Comparison of ENCODE assay signal across 13 mouse cellular contexts in the genomic region with DNA sequence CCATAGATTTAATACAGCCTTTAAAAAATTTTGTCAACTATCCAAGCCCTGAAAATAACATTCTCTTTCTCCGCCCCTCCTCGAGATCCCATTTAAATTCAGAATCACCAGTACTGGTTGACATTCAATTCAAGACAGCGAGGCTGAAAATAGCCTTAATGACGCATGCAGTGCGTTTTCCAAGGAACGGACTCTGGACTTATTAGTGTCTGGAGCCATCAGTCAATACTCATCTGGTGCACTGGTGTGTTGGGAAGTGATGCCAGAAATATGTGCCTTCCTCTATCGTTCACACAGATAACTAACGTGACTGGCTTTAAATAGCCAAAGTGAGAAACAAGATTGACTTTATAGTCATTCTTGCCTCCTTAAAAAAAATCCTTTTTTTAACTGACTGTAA.
DNase-seq lines count a peak whose midpoint lies in the region; ATAC-seq and TF ChIP-seq lines count a peak whose summit lies in the region.
"Had no signal": no experiment of that assay in that cellular context is flagged by ENCODE, and none has a peak within 500 bp of the region (broad histone marks: within the 10 kb centered on the region; RNA-seq: fewer than 3 reads in every experiment).

No protein-coding gene starts in this region.

- no peaks in the 10 kb centered on the region for H3K9me3 ChIP-seq in heart, embryonic 10.5 days
- H3K9me3 ChIP-seq: embryonic facial prominence, embryonic 13.5 days had no signal

- no peak overlapping the region for H3K4me3 ChIP-seq in heart, embryonic 10.5 days
- no peak overlapping the region for H3K4me3 ChIP-seq in lung, adult 2 months (replicated peaks; ENCODE audit: extremely low read depth, low read depth, low read length)
- H3K4me3 ChIP-seq: embryonic facial prominence, embryonic 13.5 days had no signal

- TF ChIP-seq POLR2A in lung, adult 2 months (IDR thresholded peaks at IDR 0.05; ENCODE audit: borderline replicate concordance, extremely low read depth, low read depth, low read length): no peak

- DNase-seq in heart, adult 11 months: peak; percentile 91
- no peak for DNase-seq in heart, embryonic 10.5 days (ENCODE audit: low spot score)
- peak; percentile 12 for DNase-seq in lung, postnatal 10 days
- DNase-seq in lung, adult 2 months: no peak
- peak; percentile 42 to 70 for DNase-seq in heart, adult 9 months (ENCODE audit: low spot score in 2 of 2)
- peak; percentile 12 for DNase-seq in right cerebral cortex, postnatal 25 days
- DNase-seq: cerebellum, postnatal 14 days; kidney, postnatal 36 days; liver, postnatal 0 days; thymus, postnatal 14 days had no signal

- ATAC-seq in megakaryocyte progenitor cell, adult 5-6 weeks (replicated peaks; ENCODE audit: poor library complexity): no peak
- ATAC-seq: CD4-positive, CD25-positive, alpha-beta regulatory T cell, adult 4 months; liver, postnatal 0 days had no signal

- no peak for TF ChIP-seq CTCF in lung, adult 2 months (IDR thresholded peaks at IDR 0.05; ENCODE audit: insufficient read depth, low read length)

- no peak overlapping the region for H3K27ac ChIP-seq in heart, embryonic 10.5 days
- H3K27ac ChIP-seq: embryonic facial prominence, embryonic 13.5 days had no signal

- H3K27me3 ChIP-seq in heart, embryonic 10.5 days (ENCODE audit: insufficient read depth, poor library complexity, severe bottlenecking): no peaks in the 10 kb centered on the region
- H3K27me3 ChIP-seq: embryonic facial prominence, embryonic 13.5 days had no signal

- no peaks in the 10 kb centered on the region for H3K36me3 ChIP-seq in heart, embryonic 10.5 days
- H3K36me3 ChIP-seq: embryonic facial prominence, embryonic 13.5 days had no signal

- 53% methylated on average over 8 of the region's 8 CpGs for WGBS in heart, embryonic 10.5 days
- 67% methylated on average over 8 of the region's 8 CpGs for WGBS in lung, adult 2 months

- peaks cover 13% of the 10 kb centered on the region; the same call in 1 of the 2 replicates for H3K4me1 ChIP-seq in heart, embryonic 10.5 days
- no peaks in the 10 kb centered on the region; the same call in 1 of the 2 replicates for H3K4me1 ChIP-seq in lung, adult 2 months (ENCODE audit: control insufficient read depth, insufficient read depth, low read length)
- H3K4me1 ChIP-seq: embryonic facial prominence, embryonic 13.5 days had no signal

Comparison
In these comparisons a context has a peak if more than half of its experiments do, and no peak if none do; other contexts are left out.
1. DNase-seq: peak in heart, adult 11 months (single experiment), lung, postnatal 10 days (single experiment), heart, adult 9 months (2 of 2) and right cerebral cortex, postnatal 25 days (single experiment); none in heart, embryonic 10.5 days (single experiment) and lung, adult 2 months (single experiment).